Mouse (Mus musculus) liver, postnatal 0 days (tissue): ENCODE data around the gene Ubfd1.

ENCODE experiments used
- CTCF ChIP-seq: sonication (generic); IDR thresholded peaks from 2 replicates; pipeline ENCODE4 v1.5.1; 2016; ENCODE audit warnings: antibody characterized with exemption, low read depth
- EP300 ChIP-seq: IDR thresholded peaks from 2 replicates; pipeline ENCODE4 v1.6.1; 2016; ENCODE audit warnings: antibody characterized with exemption, low read depth, mild to moderate bottlenecking

DNA sequence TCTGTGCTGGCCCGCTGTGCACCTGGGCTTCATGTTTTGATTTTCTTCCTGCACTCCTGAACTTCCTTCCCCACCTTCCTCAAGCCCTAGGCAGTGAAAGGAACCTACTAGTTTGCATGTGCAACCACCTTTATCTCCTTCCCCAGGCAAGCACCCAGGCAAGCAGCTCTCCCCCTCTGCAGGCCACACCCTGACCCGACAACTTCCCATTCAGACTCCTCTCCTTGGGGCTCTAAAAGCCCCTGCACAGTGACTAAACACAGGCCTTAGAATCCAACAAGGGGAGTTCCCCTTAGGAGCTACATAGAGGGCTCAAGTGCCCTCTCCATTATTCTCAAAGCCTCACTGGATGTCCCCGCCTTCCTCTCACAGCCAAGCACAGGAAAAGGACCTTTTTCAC, 48.7 kb upstream of the Ubfd1 start:
- peak; percentile 16; the same call in 1 of the 2 replicates for TF ChIP-seq CTCF
- no peak for TF ChIP-seq EP300
